Mouse (Mus musculus) embryonic facial prominence, embryonic 15.5 days (tissue): ENCODE results near the gene Ints12. TPM values are rescaled to one million over a fixed set of nuclear protein-coding genes. Genes with fewer than 3 reads are reported as not detected.

ENCODE experiments used
- ATAC-seq: fragments of 200-750 bp; cut with Nextera tagmentation; 2 replicates; pipeline ENCODE4 v1.8.0; 2017; ENCODE audit warnings: low read depth, moderate TSS enrichment; ENCODE audit not compliant: insufficient number of reproducible peaks, low FRiP score, low TSS enrichment
- H3K27ac ChIP-seq: fragments of 300-500 bp; sonication (generic); replicated peaks from 2 replicates; pipeline ENCODE4 v1.5.1; 2015; ENCODE audit warnings: mild to moderate bottlenecking, inconsistent platforms
- H3K27me3 ChIP-seq: fragments of 300-500 bp; sonication (generic); 2 replicates; pipeline ENCODE4 v1.6.1; 2015; ENCODE audit warnings: inconsistent platforms
- H3K36me3 ChIP-seq: fragments of 300-500 bp; sonication (generic); 2 replicates; pipeline ENCODE4 v1.6.1; 2015; ENCODE audit warnings: mild to moderate bottlenecking, inconsistent platforms
- H3K4me1 ChIP-seq: fragments of 300-500 bp; sonication (generic); 2 replicates; pipeline ENCODE4 v1.6.1; 2015; ENCODE audit warnings: inconsistent platforms
- H3K4me2 ChIP-seq: fragments of 300-500 bp; sonication (generic); replicated peaks from 2 replicates; pipeline ENCODE4 v1.6.1; 2015; ENCODE audit warnings: mild to moderate bottlenecking, inconsistent platforms
- H3K4me3 ChIP-seq: fragments of 300-500 bp; sonication (generic); replicated peaks from 2 replicates; pipeline ENCODE4 v1.5.1; 2015; ENCODE audit warnings: mild to moderate bottlenecking, inconsistent platforms
- H3K9ac ChIP-seq: fragments of 300-500 bp; sonication (generic); 2 replicates; pipeline ENCODE4 v1.6.1; 2015; ENCODE audit warnings: inconsistent platforms
- H3K9me3 ChIP-seq: fragments of 300-500 bp; sonication (generic); replicated peaks from 2 replicates; pipeline ENCODE4 v1.6.1; 2016; ENCODE audit warnings: inconsistent platforms
- WGBS: fragments of 180-500 bp; shearing (Covaris S2); methylation state at CpG from one replicate; pipeline ENCODE4 v1.1.7; 2015; 5-methylcytosine and 5-hydroxymethylcytosine counted together
- polyA plus RNA-seq: library from polyadenylated mRNA; unstranded; fragments of >200 nt; fragmentation: Nextera tagmentation; extraction: Ambion mirVana; gene quantifications from 2 replicates; pipeline ENCODE4 v1.2.1, GENCODE M21; 2015

Gene Ints12
- polyA plus RNA-seq, 1 experiment from 2014 or later, result 19.7 TPM

GRCm38 (mm10) chr3:133098336-133098735, 6.7 kb downstream of the Ints12 start:
- no peak for ATAC-seq
- 91% methylated on average over 4 of the region's 4 CpGs for WGBS
- Histone ChIP-seq H3K36me3 (peaks cover 41% of the 10 kb centered on the region), H3K9me3 (no peaks in the 10 kb centered on the region), H3K4me2 (no peak overlapping the region), H3K9ac (no peak overlapping the region), H3K4me3 (no peak overlapping the region), H3K4me1 (peaks cover 3% of the 10 kb centered on the region), H3K27me3 (no peaks in the 10 kb centered on the region), H3K27ac (no peak overlapping the region)

- Histone ChIP-seq H3K27me3 (no peaks in the 10 kb centered on the region), H3K4me2 (no peak overlapping the region), H3K9ac (no peak overlapping the region), H3K27ac (no peak overlapping the region), H3K36me3 (peaks cover 46% of the 10 kb centered on the region), H3K4me3 (no peak overlapping the region), H3K4me1 (no peaks in the 10 kb centered on the region), H3K9me3 (no peaks in the 10 kb centered on the region)
- 85% methylated on average over 2 of the region's 2 CpGs for WGBS
- ATAC-seq, result no peak
These were observed 7.3 kb downstream of the Ints12 start for GRCm38 (mm10) chr3:133098909-133099308.

- no peaks in the 10 kb centered on the region for H3K4me1 ChIP-seq
- H3K9ac ChIP-seq, result no peak overlapping the region
- peaks cover 56% of the 10 kb centered on the region for H3K36me3 ChIP-seq
- H3K27me3 ChIP-seq, result no peaks in the 10 kb centered on the region
- WGBS, result 82% methylated on average over 3 of the region's 3 CpGs
- no peak overlapping the region for H3K27ac ChIP-seq
- H3K4me2 ChIP-seq, result no peak overlapping the region
- H3K4me3 ChIP-seq, result no peak overlapping the region
- no peaks in the 10 kb centered on the region for H3K9me3 ChIP-seq
- no peak for ATAC-seq
These were observed 12.1 kb downstream of the Ints12 start for GRCm38 (mm10) chr3:133103768-133104167.

- Histone ChIP-seq H3K9me3 (no peaks in the 10 kb centered on the region), H3K4me2 (no peak overlapping the region), H3K36me3 (peaks cover 56% of the 10 kb centered on the region), H3K4me1 (no peaks in the 10 kb centered on the region), H3K9ac (no peak overlapping the region), H3K27me3 (no peaks in the 10 kb centered on the region), H3K27ac (no peak overlapping the region), H3K4me3 (no peak overlapping the region)
- ATAC-seq, result no peak
- WGBS, result 81% methylated on average over 3 of the region's 3 CpGs
These were observed 12.8 kb downstream of the Ints12 start for GRCm38 (mm10) chr3:133104436-133104835.

GRCm38 (mm10) chr3:133108731-133109130, 17.1 kb downstream of the Ints12 start:
- Histone ChIP-seq H3K4me3 (no peak overlapping the region), H3K9ac (no peak overlapping the region), H3K27ac (no peak overlapping the region), H3K4me2 (no peak overlapping the region), H3K36me3 (peaks cover 40% of the 10 kb centered on the region), H3K27me3 (no peaks in the 10 kb centered on the region), H3K4me1 (no peaks in the 10 kb centered on the region), H3K9me3 (no peaks in the 10 kb centered on the region)
- 78% methylated on average over 4 of the region's 4 CpGs for WGBS
- ATAC-seq, result no peak

GRCm38 (mm10) chr3:133109844-133110243, 18.2 kb downstream of the Ints12 start:
- H3K27ac ChIP-seq, result no peak overlapping the region
- H3K36me3 ChIP-seq, result peaks cover 35% of the 10 kb centered on the region
- no peaks in the 10 kb centered on the region for H3K9me3 ChIP-seq
- no peak for ATAC-seq
- no peaks in the 10 kb centered on the region for H3K27me3 ChIP-seq
- no peak overlapping the region for H3K9ac ChIP-seq
- H3K4me1 ChIP-seq, result no peaks in the 10 kb centered on the region
- H3K4me2 ChIP-seq, result no peak overlapping the region
- H3K4me3 ChIP-seq, result no peak overlapping the region
- WGBS, result 85% methylated on average over 4 of the region's 4 CpGs

- no peaks in the 10 kb centered on the region for H3K27me3 ChIP-seq
- no peaks in the 10 kb centered on the region for H3K4me1 ChIP-seq
- H3K27ac ChIP-seq, result no peak overlapping the region
- H3K4me3 ChIP-seq, result no peak overlapping the region
- H3K9ac ChIP-seq, result no peak overlapping the region
- no peak for ATAC-seq
- no peak overlapping the region for H3K4me2 ChIP-seq
- WGBS, result 31% methylated on average over 2 of the region's 2 CpGs
- H3K9me3 ChIP-seq, result no peaks in the 10 kb centered on the region
- peaks cover 23% of the 10 kb centered on the region; the same call in 1 of the 2 replicates for H3K36me3 ChIP-seq
These were observed 20.1 kb downstream of the Ints12 start for GRCm38 (mm10) chr3:133111741-133112140.

- H3K4me2 ChIP-seq, result no peak overlapping the region
- WGBS, result 19% methylated on average over 1 of the region's 1 CpGs
- H3K36me3 ChIP-seq, result peaks cover 14% of the 10 kb centered on the region; the same call in 1 of the 2 replicates
- H3K4me3 ChIP-seq, result no peak overlapping the region
- no peaks in the 10 kb centered on the region for H3K9me3 ChIP-seq
- no peaks in the 10 kb centered on the region for H3K27me3 ChIP-seq
- no peak overlapping the region for H3K27ac ChIP-seq
- ATAC-seq, result no peak; the same call in 1 of the 2 replicates
- no peaks in the 10 kb centered on the region for H3K4me1 ChIP-seq
- no peak overlapping the region for H3K9ac ChIP-seq
These were observed 21.6 kb downstream of the Ints12 start for GRCm38 (mm10) chr3:133113281-133113680.

GRCm38 (mm10) chr3:133131372-133131771, 39.7 kb downstream of the Ints12 start:
- Histone ChIP-seq H3K27ac (no peak overlapping the region), H3K4me1 (no peaks in the 10 kb centered on the region), H3K27me3 (no peaks in the 10 kb centered on the region), H3K9ac (no peak overlapping the region), H3K4me3 (no peak overlapping the region), H3K4me2 (no peak overlapping the region), H3K9me3 (no peaks in the 10 kb centered on the region), H3K36me3 (no peaks in the 10 kb centered on the region)
- WGBS, result 91% methylated on average over 5 of the region's 5 CpGs
- ATAC-seq, result no peak

- H3K4me1 ChIP-seq, result no peaks in the 10 kb centered on the region
- no peak for ATAC-seq
- 59% methylated on average over 8 of the region's 8 CpGs for WGBS
These were observed 41.0 kb downstream of the Ints12 start for GRCm38 (mm10) chr3:133132611-133133010.

GRCm38 (mm10) chr3:133141877-133142276, 50.2 kb downstream of the Ints12 start:
- H3K4me1 ChIP-seq, result no peaks in the 10 kb centered on the region
- no peak overlapping the region for H3K4me2 ChIP-seq
- no peak for ATAC-seq
- H3K27me3 ChIP-seq, result no peaks in the 10 kb centered on the region
- no peaks in the 10 kb centered on the region for H3K36me3 ChIP-seq
- H3K9ac ChIP-seq, result no peak overlapping the region
- no peak overlapping the region for H3K4me3 ChIP-seq
- 85% methylated on average over 6 of the region's 6 CpGs for WGBS
- no peaks in the 10 kb centered on the region for H3K9me3 ChIP-seq
- no peak overlapping the region for H3K27ac ChIP-seq

More at GRCm38 (mm10) chr3:133132611-133133010, 41.0 kb downstream of the Ints12 start:
- Histone ChIP-seq H3K4me2 (no peak overlapping the region), H3K4me3 (no peak overlapping the region), H3K27me3 (no peaks in the 10 kb centered on the region), H3K9me3 (no peaks in the 10 kb centered on the region), H3K36me3 (no peaks in the 10 kb centered on the region), H3K27ac (no peak overlapping the region), H3K9ac (no peak overlapping the region)

- Histone ChIP-seq H3K27me3 (no peaks in the 10 kb centered on the region), H3K9ac (no peak overlapping the region), H3K4me2 (no peak overlapping the region), H3K27ac (no peak overlapping the region), H3K9me3 (no peaks in the 10 kb centered on the region), H3K4me3 (no peak overlapping the region), H3K4me1 (no peaks in the 10 kb centered on the region), H3K36me3 (no peaks in the 10 kb centered on the region)
- WGBS, result 74% methylated on average over 6 of the region's 6 CpGs
- ATAC-seq, result no peak
These were observed 53.0 kb downstream of the Ints12 start for GRCm38 (mm10) chr3:133144511-133145147.
